Mouse (Mus musculus): Measurements from ENCODE around the gene Radil.

Radil gene

DNA sequence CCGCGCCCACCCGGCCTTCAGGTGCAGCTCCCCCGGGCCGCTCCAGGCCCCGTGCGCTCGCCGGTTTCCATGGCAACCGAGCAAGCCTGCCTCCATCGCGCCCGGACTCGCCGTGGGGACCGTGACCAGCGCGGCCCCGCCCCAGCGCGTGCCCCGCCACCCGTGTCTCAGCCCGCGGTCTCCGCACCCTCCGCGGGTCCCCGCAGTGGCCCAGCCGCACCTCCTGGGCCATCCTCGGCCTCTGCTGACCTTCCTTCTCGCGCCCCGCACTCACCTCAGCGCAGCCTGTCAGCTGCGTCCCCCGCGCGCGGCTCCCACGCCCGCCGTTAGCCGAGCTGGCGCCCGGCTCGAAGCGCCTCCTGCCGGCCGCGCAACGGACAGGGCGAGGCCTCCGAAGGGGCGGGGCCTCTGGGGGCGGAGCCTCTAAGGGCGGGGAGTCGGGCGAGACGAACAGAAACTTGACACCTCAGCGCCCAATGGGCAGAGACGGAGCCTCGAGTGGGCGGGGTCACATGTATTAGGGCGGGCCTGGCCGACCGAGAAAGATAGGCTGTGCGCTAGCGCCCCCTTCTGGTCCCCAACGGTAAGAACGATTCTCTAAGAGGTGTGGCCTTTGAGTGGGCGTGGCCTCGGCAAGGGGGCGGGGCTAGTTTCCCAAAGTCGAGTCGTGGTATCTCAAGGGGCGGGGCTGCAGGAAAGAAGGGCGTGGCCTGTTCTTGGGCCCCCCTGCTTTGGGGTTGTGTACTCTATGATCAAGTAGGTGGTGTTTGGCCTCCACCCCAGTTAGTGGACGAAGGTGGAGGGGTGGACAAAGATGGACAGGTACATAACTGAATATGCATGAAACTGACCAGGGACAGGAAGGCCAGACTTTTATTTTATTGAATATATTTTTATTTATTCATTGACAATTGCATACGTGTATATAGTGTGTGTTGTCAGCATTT, at the start of gene Radil:
Gene Radil (minus strand): TSS at position 393 of the 947 bp plus-strand sequence.
- peak; percentile 42 to 61 for DNase-seq (ENCODE audit: low read depth in 2 of 2, low spot score in 2 of 2)

DNA sequence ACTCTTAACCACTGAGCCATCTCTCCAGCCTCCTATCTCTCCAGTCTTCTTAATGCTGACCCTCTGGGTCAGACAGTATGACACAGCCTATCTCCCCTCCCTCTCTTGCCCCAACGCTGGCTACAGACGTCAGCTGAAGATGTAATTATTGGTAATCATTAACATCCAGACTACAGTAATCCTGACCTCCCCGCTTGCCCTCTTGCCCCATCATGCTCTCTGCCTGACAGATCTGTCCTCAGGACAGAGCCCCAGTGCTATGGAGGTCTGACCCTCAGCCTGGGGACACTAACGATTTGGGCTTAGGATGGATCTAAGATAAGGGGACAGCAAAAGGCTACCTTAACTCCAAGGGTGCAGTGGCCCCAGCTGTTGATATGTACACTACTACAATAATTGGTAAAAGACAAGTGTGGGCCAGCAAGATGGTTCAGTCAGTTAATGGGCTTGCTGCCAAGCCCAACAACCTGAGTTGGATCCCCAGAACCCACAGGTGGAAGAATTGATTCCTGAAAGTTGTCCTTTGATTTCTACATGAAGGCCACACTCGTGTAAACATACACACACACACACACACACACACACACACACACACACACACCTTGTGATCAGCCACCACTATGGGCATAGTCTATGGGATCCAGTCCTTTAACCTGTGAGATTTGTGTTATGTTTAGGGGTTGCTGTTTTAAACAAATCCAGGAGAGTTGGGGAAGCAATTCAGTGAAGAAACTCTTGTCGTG, 46.9 kb upstream of the Radil start:
- DNase-seq (ENCODE audit: low read depth in 2 of 2, low spot score in 2 of 2) = no peak

GRCm38 (mm10) chr5:142596723-142597122, 45.8 kb upstream of the Radil start:
- no peak for DNase-seq (ENCODE audit: low read depth in 2 of 2, low spot score in 2 of 2)

- DNase-seq (ENCODE audit: low read depth in 2 of 2, low spot score in 2 of 2) = no peak
These were observed 44.8 kb upstream of the Radil start for GRCm38 (mm10) chr5:142595698-142596097.

DNA sequence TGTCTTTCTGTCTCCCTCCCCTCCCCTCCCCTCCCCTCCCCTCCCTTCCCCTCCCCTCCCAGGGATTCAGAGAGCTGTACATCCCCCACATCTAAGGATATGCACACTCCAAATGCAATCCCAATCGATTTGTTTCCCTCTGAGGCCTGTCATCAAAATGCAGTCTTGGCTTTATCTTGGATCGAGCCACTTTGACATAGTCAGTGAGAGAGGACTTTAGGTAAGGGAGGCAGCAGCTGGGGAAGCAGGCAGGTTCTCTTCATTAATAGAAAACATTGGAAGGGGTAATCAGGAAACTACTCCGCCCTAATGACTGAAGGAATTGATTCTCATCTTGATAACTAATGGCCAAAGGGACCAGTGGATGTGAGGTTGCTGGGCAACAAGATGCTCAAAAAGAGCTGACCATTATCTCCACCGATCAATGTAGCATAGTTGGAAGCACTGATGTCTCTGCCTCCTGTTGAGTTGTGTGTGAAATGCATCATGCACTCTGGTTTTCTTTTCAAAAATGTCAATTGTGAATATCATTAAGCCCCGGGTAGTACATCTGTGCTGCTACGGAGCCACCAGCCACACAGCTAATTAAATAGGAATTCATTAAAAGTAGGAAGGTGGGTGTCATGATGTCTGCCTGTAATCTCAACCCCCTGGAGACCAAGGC, 40.2 kb upstream of the Radil start:
- DNase-seq (ENCODE audit: low read depth in 2 of 2, low spot score in 2 of 2) = no peak

- no peak for DNase-seq (ENCODE audit: low read depth in 2 of 2, low spot score in 2 of 2)
These were observed 32.8 kb upstream of the Radil start for GRCm38 (mm10) chr5:142583616-142584126.

DNA sequence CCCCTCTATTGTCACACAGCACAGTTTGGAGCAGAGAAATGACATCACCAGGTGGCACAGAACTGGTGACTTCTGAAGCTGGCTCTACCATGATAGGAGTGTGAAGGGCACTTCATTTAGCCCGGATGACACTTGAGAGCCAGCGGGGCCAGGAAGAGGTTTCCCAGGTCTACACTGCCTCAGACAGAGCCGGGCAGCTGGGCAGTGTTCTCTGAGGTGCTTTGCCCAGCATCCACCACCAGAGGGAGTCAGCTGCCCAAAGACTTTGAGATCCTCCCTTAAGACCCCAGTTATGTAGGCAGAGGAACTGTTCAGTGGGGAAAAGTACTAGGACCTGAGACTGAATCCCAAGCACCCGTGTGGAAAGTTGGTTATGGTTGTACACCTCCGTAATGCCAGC, 30.6 kb upstream of the Radil start:
- peak in 1 of 2 experiments; percentile 34 for DNase-seq (ENCODE audit: low read depth in 2 of 2, low spot score in 2 of 2)

- DNase-seq (ENCODE audit: low read depth in 2 of 2, low spot score in 2 of 2) = no peak
These were observed 27.3 kb upstream of the Radil start for GRCm38 (mm10) chr5:142578192-142578591.

- no peak for DNase-seq (ENCODE audit: low read depth in 2 of 2, low spot score in 2 of 2)
These were observed 25.9 kb upstream of the Radil start for GRCm38 (mm10) chr5:142576832-142577231.

- no peak for DNase-seq (ENCODE audit: low read depth in 2 of 2, low spot score in 2 of 2)
These were observed 23.6 kb upstream of the Radil start for GRCm38 (mm10) chr5:142574323-142575057.

DNA sequence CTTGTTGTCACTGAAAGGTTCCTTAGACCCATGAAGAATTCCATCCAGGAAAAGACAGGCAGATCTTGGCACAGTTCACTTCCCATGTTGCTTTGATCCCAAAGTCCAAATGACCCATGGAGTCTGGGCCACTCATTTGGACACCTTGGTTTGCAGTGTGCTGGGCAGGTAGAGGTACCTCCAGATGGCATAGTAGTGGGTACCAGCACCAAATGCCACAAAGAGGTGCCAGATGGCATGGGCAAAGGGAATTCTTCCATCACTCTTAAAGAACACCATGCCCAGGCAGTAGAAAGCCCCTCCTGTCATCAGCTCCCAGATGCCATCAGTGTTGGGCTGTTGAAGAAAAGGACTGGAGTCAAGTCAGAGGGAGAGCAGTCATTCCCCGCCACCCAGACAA, 13.7 kb upstream of the Radil start:
- DNase-seq (ENCODE audit: low read depth in 2 of 2, low spot score in 2 of 2) = no peak

DNA sequence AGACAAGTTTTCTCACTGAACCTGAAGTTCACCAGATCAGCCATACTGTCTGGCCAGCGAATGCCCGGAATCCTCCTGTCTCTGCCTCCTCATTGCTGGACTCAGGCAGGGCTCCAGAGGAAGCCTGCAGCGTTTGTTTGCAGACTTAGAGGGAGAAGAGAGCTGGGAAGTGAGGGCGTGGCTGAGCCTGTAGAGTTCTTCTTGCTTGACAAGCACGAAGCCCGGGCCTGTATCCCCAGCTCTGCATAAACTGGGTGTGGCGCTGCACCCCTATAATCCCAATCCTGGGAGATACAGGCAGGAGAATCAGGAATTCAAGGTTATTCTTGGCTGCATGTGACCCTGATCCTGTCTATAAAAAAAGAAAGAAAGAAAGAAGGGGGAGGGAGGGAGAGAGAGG, 9.4 kb upstream of the Radil start:
- DNase-seq (ENCODE audit: low read depth in 2 of 2, low spot score in 2 of 2) = no peak

DNA sequence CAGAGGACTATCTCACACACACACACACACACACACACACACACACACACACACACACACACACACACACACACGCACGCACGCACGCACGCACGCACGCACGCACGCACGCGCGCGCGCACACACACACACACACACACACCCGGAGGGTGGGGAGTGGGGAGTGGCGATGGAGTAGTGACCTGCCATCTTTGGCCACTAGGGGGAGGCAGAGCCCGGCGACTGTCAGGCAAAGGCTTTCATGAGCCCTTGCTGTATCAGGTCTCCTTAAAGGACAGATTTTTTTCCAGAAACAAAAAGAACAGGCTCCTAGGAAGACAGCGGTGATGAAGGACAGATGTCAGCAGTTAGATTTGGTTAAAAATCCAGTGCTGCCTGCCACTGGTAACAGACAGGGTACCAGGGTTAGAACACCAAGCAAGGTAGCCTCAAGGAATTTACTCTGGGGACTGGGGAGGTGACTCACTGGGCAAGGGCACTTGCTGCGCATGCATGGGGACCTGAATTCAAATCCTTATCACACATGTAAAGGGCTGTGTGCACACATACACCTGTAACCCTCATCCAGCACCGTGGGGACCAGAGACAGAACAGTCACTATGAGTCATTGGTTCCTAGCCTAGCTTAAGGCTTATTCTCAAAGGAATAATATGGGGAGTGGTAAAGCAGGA, 6.6 kb upstream of the Radil start:
- peak; percentile 54 to 60 for DNase-seq (ENCODE audit: low read depth in 2 of 2, low spot score in 2 of 2)

GRCm38 (mm10) chr5:142556721-142557120, 5.8 kb upstream of the Radil start:
- no peak for DNase-seq (ENCODE audit: low read depth in 2 of 2, low spot score in 2 of 2)

- DNase-seq (ENCODE audit: low read depth in 2 of 2, low spot score in 2 of 2) = no peak
These were observed 5.0 kb upstream of the Radil start for GRCm38 (mm10) chr5:142555866-142556265.

DNA sequence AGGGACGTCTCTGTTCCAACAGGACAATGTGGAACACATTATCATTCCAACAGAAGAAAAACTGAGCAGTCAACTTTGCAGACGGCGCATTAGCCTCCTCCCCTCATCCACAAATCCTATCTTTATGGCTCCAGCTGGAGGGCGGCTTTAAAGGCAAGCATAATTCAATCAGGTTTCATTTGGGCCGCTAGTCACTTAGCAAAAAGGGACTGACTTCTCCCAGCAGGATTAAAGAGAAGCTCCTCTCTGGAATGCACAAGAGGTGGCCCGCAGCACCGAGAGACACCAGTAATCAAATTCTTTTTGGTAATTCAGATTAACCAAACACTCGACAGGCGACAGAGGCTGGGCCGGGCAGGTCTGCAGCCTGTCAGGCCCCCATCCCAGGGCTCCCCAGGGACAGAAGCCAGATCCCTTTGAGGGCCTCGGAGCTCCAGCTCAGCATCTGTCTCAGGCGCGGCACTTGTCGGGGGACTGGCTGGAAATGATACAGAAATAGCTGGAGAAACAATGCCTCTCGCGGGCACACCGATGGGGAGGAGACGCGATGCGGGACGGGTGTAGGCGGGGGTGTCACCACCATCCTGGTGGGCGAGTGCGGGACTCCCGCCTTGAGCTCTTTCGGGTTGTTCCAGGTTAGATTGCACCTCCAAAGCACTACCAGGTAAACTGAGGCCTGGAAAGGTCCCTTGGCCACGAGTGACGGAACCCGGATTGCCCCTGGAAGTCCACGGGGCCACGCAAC, 765 bp downstream of the Radil start:
- no peak for DNase-seq (ENCODE audit: low read depth in 2 of 2, low spot score in 2 of 2)

GRCm38 (mm10) chr5:142549441-142549840, 1.5 kb downstream of the Radil start:
- no peak for DNase-seq (ENCODE audit: low read depth in 2 of 2, low spot score in 2 of 2)

GRCm38 (mm10) chr5:142547066-142547465, 3.8 kb downstream of the Radil start:
- DNase-seq (ENCODE audit: low read depth in 2 of 2, low spot score in 2 of 2) = no peak

DNA sequence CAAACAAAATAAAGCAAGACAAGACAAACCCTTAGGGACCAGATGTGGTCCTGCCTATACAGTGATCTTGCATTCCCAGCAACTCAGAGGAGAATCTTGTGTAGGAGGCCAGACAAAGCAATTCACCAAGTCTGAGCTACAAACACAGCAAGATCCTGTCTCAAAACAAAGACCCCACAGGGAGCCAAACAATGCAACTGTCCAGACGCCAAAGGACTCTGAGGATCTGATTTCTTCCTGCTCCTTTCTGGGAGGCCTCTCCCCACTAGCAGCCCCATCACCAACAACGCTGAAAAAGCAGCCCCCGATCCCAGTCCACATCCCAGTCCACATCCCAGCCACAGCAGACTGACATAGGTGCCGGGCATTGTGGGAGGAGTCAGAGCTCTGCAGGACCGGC, 4.6 kb downstream of the Radil start:
- DNase-seq (ENCODE audit: low read depth in 2 of 2, low spot score in 2 of 2) = no peak
